Mouse (Mus musculus): ENCODE results near the gene 9330161L09Rik. TPM values are rescaled to one million over a fixed set of nuclear protein-coding genes. Genes with fewer than 3 reads are reported as not detected.

9330161L09Rik gene
- polyA plus RNA-seq, 1 experiment from 2014 or later = 0.60 TPM

GRCm38 (mm10) chr12:103360812-103361211 is 46.8 kb downstream of the 9330161L09Rik start:
- Histone ChIP-seq H3K4me1 (peaks cover 15% of the 10 kb centered on the region), H3K27me3 (replicated peaks; ENCODE audit: low read depth, poor library complexity, severe bottlenecking) (no peaks in the 10 kb centered on the region), H3K36me3 (replicated peaks) (no peaks in the 10 kb centered on the region), H3K4me3 (no peak overlapping the region), H3K9me3 (no peaks in the 10 kb centered on the region), H3K27ac (replicated peaks) (no peak overlapping the region)
- 84% methylated on average over 8 of the region's 8 CpGs for WGBS
- DNase-seq (ENCODE audit: low spot score) = no peak

GRCm38 (mm10) chr12:103358951-103359801 is 48.4 kb downstream of the 9330161L09Rik start:
- no peaks in the 10 kb centered on the region for H3K27me3 ChIP-seq (replicated peaks; ENCODE audit: low read depth, poor library complexity, severe bottlenecking)
- 62% methylated on average over 4 of the region's 4 CpGs for WGBS
- no peaks in the 10 kb centered on the region for H3K36me3 ChIP-seq (replicated peaks)
- H3K27ac ChIP-seq (replicated peaks) = no peak overlapping the region; the same call in 1 of the 2 replicates
- no peaks in the 10 kb centered on the region for H3K9me3 ChIP-seq
- no peak for DNase-seq (ENCODE audit: low spot score)
- H3K4me3 ChIP-seq = no peak overlapping the region
- peaks cover 15% of the 10 kb centered on the region for H3K4me1 ChIP-seq

GRCm38 (mm10) chr12:103358216-103358615 is 49.4 kb downstream of the 9330161L09Rik start:
- no peaks in the 10 kb centered on the region for H3K27me3 ChIP-seq (replicated peaks; ENCODE audit: low read depth, poor library complexity, severe bottlenecking)
- DNase-seq (ENCODE audit: low spot score) = no peak
- 81% methylated on average over 8 of the region's 8 CpGs for WGBS
- no peak overlapping the region; the same call in 1 of the 2 replicates for H3K27ac ChIP-seq (replicated peaks)
- H3K4me3 ChIP-seq = no peak overlapping the region
- peaks cover 21% of the 10 kb centered on the region for H3K4me1 ChIP-seq
- no peaks in the 10 kb centered on the region for H3K9me3 ChIP-seq
- H3K36me3 ChIP-seq (replicated peaks) = no peaks in the 10 kb centered on the region

Other genes starting within 250 kb of the 9330161L09Rik start
- 0.44 and 0.52 TPM in 2 replicates for gene Prima1, start 165.7 kb downstream of the 9330161L09Rik start, polyA plus RNA-seq (2016; fragmentation: Nextera tagmentation; extraction: Ambion mirVana)
- gene Fam181a, start 96.8 kb downstream of the 9330161L09Rik start, polyA plus RNA-seq (2016; fragmentation: Nextera tagmentation; extraction: Ambion mirVana) = 3.6 and 9.3 TPM in 2 replicates
- gene Asb2, start 51.8 kb downstream of the 9330161L09Rik start, polyA plus RNA-seq (2016; fragmentation: Nextera tagmentation; extraction: Ambion mirVana) = 0.51 and 0.75 TPM in 2 replicates
- 8.7 and 12.2 TPM in 2 replicates for gene Otub2, start 19.1 kb downstream of the 9330161L09Rik start, polyA plus RNA-seq (2016; fragmentation: Nextera tagmentation; extraction: Ambion mirVana)
- gene Ddx24, start 18.0 kb upstream of the 9330161L09Rik start, polyA plus RNA-seq (2016; fragmentation: Nextera tagmentation; extraction: Ambion mirVana) = 97.1 and 106 TPM in 2 replicates
- 1.2 and 1.7 TPM in 2 replicates for gene Ifi27, start 26.4 kb upstream of the 9330161L09Rik start, polyA plus RNA-seq (2016; fragmentation: Nextera tagmentation; extraction: Ambion mirVana)
- gene Ifi27l2a, start 35.9 kb upstream of the 9330161L09Rik start, polyA plus RNA-seq (2016; fragmentation: Nextera tagmentation; extraction: Ambion mirVana) = 0.38 and 0.86 TPM in 2 replicates
- not detected in 2 replicates for gene Ifi27l2b, start 49.4 kb upstream of the 9330161L09Rik start, polyA plus RNA-seq (2016; fragmentation: Nextera tagmentation; extraction: Ambion mirVana)
- 1.7 and 2.1 TPM in 2 replicates for gene Ppp4r4, start 124.5 kb upstream of the 9330161L09Rik start, polyA plus RNA-seq (2016; fragmentation: Nextera tagmentation; extraction: Ambion mirVana)
- gene Serpina10, start 223.6 kb upstream of the 9330161L09Rik start, polyA plus RNA-seq (2016; fragmentation: Nextera tagmentation; extraction: Ambion mirVana) = not detected in 2 replicates
- not detected in 2 replicates for gene Serpina6, start 249.4 kb upstream of the 9330161L09Rik start, polyA plus RNA-seq (2016; fragmentation: Nextera tagmentation; extraction: Ambion mirVana)